Mouse (Mus musculus) G1E (cell line): ENCODE data around the gene Pwwp2b. TPM values are rescaled to one million over a fixed set of nuclear protein-coding genes. Genes with fewer than 3 reads are reported as not detected.

ENCODE experiments used
- ATAC-seq: 2 replicates; pipeline ENCODE4 v1.8.0; 2016; ENCODE audit warnings: mild to moderate bottlenecking; ENCODE audit not compliant: insufficient number of reproducible peaks, poor library complexity, low FRiP score, severe bottlenecking; ENCODE audit errors: extremely low read depth
- DNase-seq: peaks from one replicate; pipeline ENCODE4 v3.0.0; 2012; ENCODE audit warnings: low spot score
- H3K27me3 ChIP-seq: 2 replicates; pipeline ENCODE4 v1.6.1; 2012; ENCODE audit warnings: mild to moderate bottlenecking, low read length, inconsistent platforms; ENCODE audit not compliant: insufficient read depth
- H3K36me3 ChIP-seq: replicated peaks from 2 replicates; pipeline ENCODE3; 2012; ENCODE audit warnings: mild to moderate bottlenecking, inconsistent platforms
- H3K4me1 ChIP-seq: 2 replicates; pipeline ENCODE4 v1.6.1; 2012; ENCODE audit warnings: low read depth, low read length, inconsistent platforms, mixed read lengths; ENCODE audit not compliant: insufficient read depth
- H3K4me3 ChIP-seq: 2 replicates; pipeline ENCODE4 v1.5.1; 2012; ENCODE audit warnings: low read depth, mild to moderate bottlenecking, inconsistent platforms, low read length, moderate library complexity, mixed read lengths
- H3K9me3 ChIP-seq: replicated peaks from 2 replicates; pipeline ENCODE4 v1.6.1; 2012; ENCODE audit warnings: inconsistent platforms
- CTCF ChIP-seq: IDR thresholded peaks from 2 replicates; pipeline ENCODE4 v1.5.1; 2012; ENCODE audit warnings: low read depth, low read length, inconsistent platforms, mixed read lengths
- GATA1 ChIP-seq: IDR thresholded peaks from 2 replicates; pipeline ENCODE4 v1.6.1; 2012; ENCODE audit warnings: borderline replicate concordance, low read length, inconsistent platforms, mixed read lengths
- GATA2 ChIP-seq: IDR thresholded peaks from 2 replicates; pipeline ENCODE4 v1.6.1; 2012; ENCODE audit warnings: low read depth, low read length, inconsistent platforms, borderline replicate concordance
- POLR2AphosphoS5 ChIP-seq: IDR thresholded peaks from 2 replicates; pipeline ENCODE4 v1.6.1; 2012; ENCODE audit warnings: low read depth, low read length, inconsistent platforms; ENCODE audit not compliant: insufficient replicate concordance
- TAL1 ChIP-seq: conservative IDR thresholded peaks from 2 replicates; pipeline ENCODE4 v1.6.1; 2012; ENCODE audit warnings: low read depth, low read length, inconsistent platforms, mixed read lengths
- polyA plus RNA-seq: library from polyadenylated mRNA; stranded (reverse); fragments of >175 nt; gene quantifications from 2 replicates; pipeline ENCODE4 v1.2.3, GENCODE M21; 2012
- total RNA-seq, 2 experiments: library from RNA; stranded (forward) in 1 of 2; stranded (reverse) in 1 of 2; fragments of 200-1000 nt in 1 of 2; fragments of >200 nt in 1 of 2; fragmentation: Nextera tagmentation in 1 of 2; gene quantifications; 2 replicates each; pipeline ENCODE4 v1.2.3; 2014 to 2017

Gene Pwwp2b
- total and polyA plus RNA-seq, 3 experiments = 0.01 to 0.05 TPM; not detected in 1

- DNase-seq (no peak), ATAC-seq (no peak)
- Histone ChIP-seq H3K27me3 (no peaks in the 10 kb centered on the region), H3K36me3 (no peaks in the 10 kb centered on the region), H3K4me3 (no peak overlapping the region), H3K4me1 (no peaks in the 10 kb centered on the region), H3K9me3 (peaks cover 45% of the 10 kb centered on the region)
- TF ChIP-seq POLR2AphosphoS5 = no peak
- no peak for TF ChIP-seq GATA1
- TF ChIP-seq CTCF = no peak
- no peak for TF ChIP-seq TAL1
- TF ChIP-seq GATA2 = no peak
Measured at GRCm38 (mm10) chr7:139282037-139282436, 33.8 kb downstream of the Pwwp2b start.

- Histone ChIP-seq H3K4me3 (no peak overlapping the region), H3K9me3 (peaks cover 39% of the 10 kb centered on the region), H3K4me1 (no peaks in the 10 kb centered on the region), H3K27me3 (no peaks in the 10 kb centered on the region), H3K36me3 (no peaks in the 10 kb centered on the region)
- DNase-seq (no peak), ATAC-seq (no peak)
- no peak for TF ChIP-seq GATA1
- TF ChIP-seq TAL1 = no peak
- TF ChIP-seq CTCF = no peak
- no peak for TF ChIP-seq GATA2
- no peak for TF ChIP-seq POLR2AphosphoS5
Measured at GRCm38 (mm10) chr7:139285295-139285943, 37.1 kb downstream of the Pwwp2b start.

GRCm38 (mm10) chr7:139288540-139288939, 40.3 kb downstream of the Pwwp2b start:
- ATAC-seq (no peak), DNase-seq (no peak)
- H3K4me1 ChIP-seq = no peaks in the 10 kb centered on the region
- no peak for TF ChIP-seq GATA2
- TF ChIP-seq TAL1 = no peak
- no peak for TF ChIP-seq GATA1
- TF ChIP-seq CTCF = no peak
- no peak for TF ChIP-seq POLR2AphosphoS5
- no peaks in the 10 kb centered on the region for H3K36me3 ChIP-seq
- no peaks in the 10 kb centered on the region for H3K27me3 ChIP-seq
- peaks cover 42% of the 10 kb centered on the region for H3K9me3 ChIP-seq
- H3K4me3 ChIP-seq = no peak overlapping the region

- TF ChIP-seq GATA1 (no peak), TAL1 (no peak), GATA2 (no peak), POLR2AphosphoS5 (no peak), CTCF (no peak)
- ATAC-seq (no peak), DNase-seq (no peak)
- Histone ChIP-seq H3K9me3 (peaks cover 53% of the 10 kb centered on the region), H3K4me1 (peaks cover 5% of the 10 kb centered on the region; the same call in 1 of the 2 replicates), H3K27me3 (no peaks in the 10 kb centered on the region), H3K36me3 (no peaks in the 10 kb centered on the region), H3K4me3 (no peak overlapping the region)
Measured at GRCm38 (mm10) chr7:139293350-139293749, 45.1 kb downstream of the Pwwp2b start.

- DNase-seq = no peak
- H3K9me3 ChIP-seq = peaks cover 55% of the 10 kb centered on the region
- ATAC-seq = no peak
- H3K36me3 ChIP-seq = no peaks in the 10 kb centered on the region
- H3K4me3 ChIP-seq = no peak overlapping the region
- TF ChIP-seq TAL1 = no peak
- TF ChIP-seq GATA2 = no peak
- TF ChIP-seq GATA1 = no peak
- no peak for TF ChIP-seq CTCF
- TF ChIP-seq POLR2AphosphoS5 = no peak
- peaks cover 5% of the 10 kb centered on the region; the same call in 1 of the 2 replicates for H3K4me1 ChIP-seq
- H3K27me3 ChIP-seq = no peaks in the 10 kb centered on the region
Measured at GRCm38 (mm10) chr7:139294076-139294475, 45.8 kb downstream of the Pwwp2b start.

GRCm38 (mm10) chr7:139295653-139296052, 47.4 kb downstream of the Pwwp2b start:
- ATAC-seq = peak; percentile 17; the same call in 1 of the 2 replicates
- H3K27me3 ChIP-seq = no peaks in the 10 kb centered on the region
- no peak overlapping the region for H3K4me3 ChIP-seq
- H3K9me3 ChIP-seq = peaks cover 58% of the 10 kb centered on the region
- DNase-seq = no peak
- peaks cover 5% of the 10 kb centered on the region; the same call in 1 of the 2 replicates for H3K4me1 ChIP-seq
- no peak for TF ChIP-seq POLR2AphosphoS5
- H3K36me3 ChIP-seq = no peaks in the 10 kb centered on the region

- Histone ChIP-seq H3K4me1 (peaks cover 5% of the 10 kb centered on the region; the same call in 1 of the 2 replicates), H3K27me3 (0 out of 2 replicates have a peak, but pooled peaks cover 2% of the 10 kb centered on the region), H3K4me3 (no peak overlapping the region), H3K9me3 (peaks cover 59% of the 10 kb centered on the region), H3K36me3 (no peaks in the 10 kb centered on the region)
- ATAC-seq (no peak), DNase-seq (no peak)
- TF ChIP-seq GATA1 = no peak
Measured at GRCm38 (mm10) chr7:139296552-139297100, 48.3 kb downstream of the Pwwp2b start.
